Mouse (Mus musculus): ENCODE results near the gene Sppl2b. TPM values are rescaled to one million over a fixed set of nuclear protein-coding genes. Genes with fewer than 3 reads are reported as not detected.
"Not testable (repeated sequence)": the region's sequence is repeated elsewhere in the genome, so short reads cannot be mapped to it uniquely, and the experiment has no call there.

Gene Sppl2b
- polyA plus RNA-seq, 1 experiment from 2014 or later = 40.0 TPM

- not testable (repeated sequence) for ATAC-seq (ENCODE audit: insufficient read depth, low FRiP score)
- H3K4me2 ChIP-seq (ENCODE audit: low read depth, low read length) = peak overlapping the region; percentile 85; the same call in 1 of the 2 replicates
Observed at GRCm38 (mm10) chr10:80828587-80828986, 26.5 kb upstream of the Sppl2b start.

GRCm38 (mm10) chr10:80829359-80830278 is 25.5 kb upstream of the Sppl2b start:
- Histone ChIP-seq H3K27me3 (ENCODE audit: control insufficient read depth, insufficient read depth, low read length) (peaks cover 16% of the 10 kb centered on the region), H3K4me2 (ENCODE audit: low read depth, low read length) (no peak overlapping the region), H3K36me3 (ENCODE audit: control insufficient read depth, insufficient read depth, low read length) (peaks cover 11% of the 10 kb centered on the region; the same call in 1 of the 2 replicates), H3K27ac (ENCODE audit: low read length) (no peak overlapping the region), H3K4me3 (replicated peaks; ENCODE audit: low read length) (no peak overlapping the region), H3K4me1 (ENCODE audit: control insufficient read depth, insufficient read depth, low read length) (peaks cover 26% of the 10 kb centered on the region), H3K9ac (ENCODE audit: low read length) (no peak overlapping the region), H3K9me3 (replicated peaks; ENCODE audit: control insufficient read depth, low read length) (no peaks in the 10 kb centered on the region; the same call in 1 of the 2 replicates)
- WGBS = 61% methylated on average over 1 of the region's 1 CpGs
- ATAC-seq (ENCODE audit: insufficient read depth, low FRiP score) = no peak

More at GRCm38 (mm10) chr10:80828587-80828986, 26.5 kb upstream of the Sppl2b start:
- H3K27ac ChIP-seq (ENCODE audit: low read length); H3K9me3 ChIP-seq (replicated peaks; ENCODE audit: control insufficient read depth, low read length); H3K27me3 ChIP-seq (ENCODE audit: control insufficient read depth, insufficient read depth, low read length); H3K4me3 ChIP-seq (replicated peaks; ENCODE audit: low read length); H3K9ac ChIP-seq (ENCODE audit: low read length): not testable (repeated sequence)
- WGBS = 76% methylated on average over 7 of the region's 9 CpGs
- H3K36me3 ChIP-seq (ENCODE audit: control insufficient read depth, insufficient read depth, low read length) = peaks cover 11% of the 10 kb centered on the region; the same call in 1 of the 2 replicates
- H3K4me1 ChIP-seq (ENCODE audit: control insufficient read depth, insufficient read depth, low read length) = peaks cover 26% of the 10 kb centered on the region

GRCm38 (mm10) chr10:80831136-80831535 is 23.9 kb upstream of the Sppl2b start:
- no peak overlapping the region for H3K9ac ChIP-seq (ENCODE audit: low read length)
- ATAC-seq (ENCODE audit: insufficient read depth, low FRiP score) = no peak
- H3K4me2 ChIP-seq (ENCODE audit: low read depth, low read length) = no peak overlapping the region
- H3K27ac ChIP-seq (ENCODE audit: low read length) = no peak overlapping the region
- H3K36me3 ChIP-seq (ENCODE audit: control insufficient read depth, insufficient read depth, low read length) = peaks cover 11% of the 10 kb centered on the region; the same call in 1 of the 2 replicates
- peaks cover 22% of the 10 kb centered on the region for H3K4me1 ChIP-seq (ENCODE audit: control insufficient read depth, insufficient read depth, low read length)
- WGBS = 4% methylated on average over 9 of the region's 9 CpGs
- no peak overlapping the region for H3K4me3 ChIP-seq (replicated peaks; ENCODE audit: low read length)
- peaks cover 31% of the 10 kb centered on the region for H3K27me3 ChIP-seq (ENCODE audit: control insufficient read depth, insufficient read depth, low read length)
- H3K9me3 ChIP-seq (replicated peaks; ENCODE audit: control insufficient read depth, low read length) = no peaks in the 10 kb centered on the region; the same call in 1 of the 2 replicates

GRCm38 (mm10) chr10:80832818-80833217 is 22.3 kb upstream of the Sppl2b start:
- H3K36me3 ChIP-seq (ENCODE audit: control insufficient read depth, insufficient read depth, low read length) = peaks cover 11% of the 10 kb centered on the region; the same call in 1 of the 2 replicates
- no peak overlapping the region for H3K4me3 ChIP-seq (replicated peaks; ENCODE audit: low read length)
- no peak overlapping the region for H3K4me2 ChIP-seq (ENCODE audit: low read depth, low read length)
- H3K4me1 ChIP-seq (ENCODE audit: control insufficient read depth, insufficient read depth, low read length) = peaks cover 20% of the 10 kb centered on the region
- no peaks in the 10 kb centered on the region; the same call in 1 of the 2 replicates for H3K9me3 ChIP-seq (replicated peaks; ENCODE audit: control insufficient read depth, low read length)
- H3K9ac ChIP-seq (ENCODE audit: low read length) = no peak overlapping the region
- H3K27me3 ChIP-seq (ENCODE audit: control insufficient read depth, insufficient read depth, low read length) = peaks cover 44% of the 10 kb centered on the region
- no peak for ATAC-seq (ENCODE audit: insufficient read depth, low FRiP score)
- H3K27ac ChIP-seq (ENCODE audit: low read length) = no peak overlapping the region
- WGBS = 70% methylated on average over 7 of the region's 7 CpGs

- ATAC-seq (ENCODE audit: insufficient read depth, low FRiP score) = no peak
- WGBS = 46% methylated on average over 30 of the region's 30 CpGs
- Histone ChIP-seq H3K9me3 (replicated peaks; ENCODE audit: control insufficient read depth, low read length) (no peaks in the 10 kb centered on the region; the same call in 1 of the 2 replicates), H3K4me2 (ENCODE audit: low read depth, low read length) (no peak overlapping the region), H3K4me1 (ENCODE audit: control insufficient read depth, insufficient read depth, low read length) (peaks cover 7% of the 10 kb centered on the region), H3K36me3 (ENCODE audit: control insufficient read depth, insufficient read depth, low read length) (0 out of 2 replicates have a peak, but pooled peaks cover under 1% of the 10 kb centered on the region), H3K4me3 (replicated peaks; ENCODE audit: low read length) (no peak overlapping the region), H3K27me3 (ENCODE audit: control insufficient read depth, insufficient read depth, low read length) (peaks cover 44% of the 10 kb centered on the region), H3K9ac (ENCODE audit: low read length) (no peak overlapping the region), H3K27ac (ENCODE audit: low read length) (no peak overlapping the region)
Observed at GRCm38 (mm10) chr10:80835617-80836016, 19.5 kb upstream of the Sppl2b start.

- Histone ChIP-seq H3K4me2 (ENCODE audit: low read depth, low read length) (no peak overlapping the region), H3K9ac (ENCODE audit: low read length) (no peak overlapping the region), H3K4me1 (ENCODE audit: control insufficient read depth, insufficient read depth, low read length) (no peaks in the 10 kb centered on the region), H3K27me3 (ENCODE audit: control insufficient read depth, insufficient read depth, low read length) (peaks cover 47% of the 10 kb centered on the region), H3K9me3 (replicated peaks; ENCODE audit: control insufficient read depth, low read length) (no peaks in the 10 kb centered on the region; the same call in 1 of the 2 replicates), H3K27ac (ENCODE audit: low read length) (no peak overlapping the region), H3K4me3 (replicated peaks; ENCODE audit: low read length) (no peak overlapping the region), H3K36me3 (ENCODE audit: control insufficient read depth, insufficient read depth, low read length) (no peaks in the 10 kb centered on the region)
- ATAC-seq (ENCODE audit: insufficient read depth, low FRiP score) = no peak
- WGBS = 52% methylated on average over 7 of the region's 7 CpGs
Observed at GRCm38 (mm10) chr10:80836949-80837379, 18.1 kb upstream of the Sppl2b start.

GRCm38 (mm10) chr10:80837827-80838226 is 17.2 kb upstream of the Sppl2b start:
- Histone ChIP-seq H3K27ac (ENCODE audit: low read length) (no peak overlapping the region), H3K36me3 (ENCODE audit: control insufficient read depth, insufficient read depth, low read length) (no peaks in the 10 kb centered on the region), H3K9ac (ENCODE audit: low read length) (no peak overlapping the region), H3K4me3 (replicated peaks; ENCODE audit: low read length) (no peak overlapping the region), H3K27me3 (ENCODE audit: control insufficient read depth, insufficient read depth, low read length) (peaks cover 56% of the 10 kb centered on the region), H3K4me1 (ENCODE audit: control insufficient read depth, insufficient read depth, low read length) (no peaks in the 10 kb centered on the region), H3K4me2 (ENCODE audit: low read depth, low read length) (no peak overlapping the region), H3K9me3 (replicated peaks; ENCODE audit: control insufficient read depth, low read length) (no peaks in the 10 kb centered on the region; the same call in 1 of the 2 replicates)
- no peak for ATAC-seq (ENCODE audit: insufficient read depth, low FRiP score)
- WGBS = 31% methylated on average over 2 of the region's 2 CpGs

GRCm38 (mm10) chr10:80838346-80838912 is 16.6 kb upstream of the Sppl2b start:
- Histone ChIP-seq H3K27ac (ENCODE audit: low read length) (no peak overlapping the region), H3K36me3 (ENCODE audit: control insufficient read depth, insufficient read depth, low read length) (no peaks in the 10 kb centered on the region), H3K4me1 (ENCODE audit: control insufficient read depth, insufficient read depth, low read length) (no peaks in the 10 kb centered on the region), H3K9me3 (replicated peaks; ENCODE audit: control insufficient read depth, low read length) (no peaks in the 10 kb centered on the region; the same call in 1 of the 2 replicates), H3K4me2 (ENCODE audit: low read depth, low read length) (no peak overlapping the region), H3K9ac (ENCODE audit: low read length) (no peak overlapping the region), H3K27me3 (ENCODE audit: control insufficient read depth, insufficient read depth, low read length) (peaks cover 58% of the 10 kb centered on the region), H3K4me3 (replicated peaks; ENCODE audit: low read length) (no peak overlapping the region)
- WGBS = 55% methylated on average over 2 of the region's 2 CpGs
- ATAC-seq (ENCODE audit: insufficient read depth, low FRiP score) = no peak

- no peak for ATAC-seq (ENCODE audit: insufficient read depth, low FRiP score)
- Histone ChIP-seq H3K27me3 (ENCODE audit: control insufficient read depth, insufficient read depth, low read length) (peaks cover 58% of the 10 kb centered on the region), H3K9me3 (replicated peaks; ENCODE audit: control insufficient read depth, low read length) (no peaks in the 10 kb centered on the region), H3K9ac (ENCODE audit: low read length) (no peak overlapping the region), H3K27ac (ENCODE audit: low read length) (no peak overlapping the region), H3K4me1 (ENCODE audit: control insufficient read depth, insufficient read depth, low read length) (peaks cover 4% of the 10 kb centered on the region; the same call in 1 of the 2 replicates), H3K4me3 (replicated peaks; ENCODE audit: low read length) (no peak overlapping the region), H3K4me2 (ENCODE audit: low read depth, low read length) (no peak overlapping the region), H3K36me3 (ENCODE audit: control insufficient read depth, insufficient read depth, low read length) (no peaks in the 10 kb centered on the region)
- 57% methylated on average over 6 of the region's 6 CpGs for WGBS
Observed at GRCm38 (mm10) chr10:80839848-80840247, 15.2 kb upstream of the Sppl2b start.

Measured in stomach, embryonic 16.5 days (tissue).